Mouse (Mus musculus) liver, embryonic 15.5 days (tissue): ENCODE measurements at regions not wholly inside any gene's neighbourhood (a gene's known extent, or its start where the extent isn't known, plus 50 kb on each side); places are given as distances from the start of the nearest gene placed in this dataset.
A peak's percentile ranks its signal among the peaks of the same experiment; 100 is the strongest.

Source experiments
- ATAC-seq: fragments of 200-750 bp; cut with Nextera tagmentation; 2 replicates; pipeline ENCODE4 v1.8.0; 2017; ENCODE audit warnings: moderate number of reproducible peaks, mild to moderate bottlenecking, moderate library complexity; ENCODE audit not compliant: insufficient read depth
- H3K27ac ChIP-seq: fragments of 300-500 bp; sonication (generic); replicated peaks from 2 replicates; pipeline ENCODE4 v1.5.1; 2015; ENCODE audit warnings: mild to moderate bottlenecking, inconsistent platforms
- H3K27me3 ChIP-seq: fragments of 300-500 bp; sonication (generic); 2 replicates; pipeline ENCODE4 v1.6.1; 2015; ENCODE audit warnings: mild to moderate bottlenecking, inconsistent platforms
- H3K36me3 ChIP-seq: fragments of 300-500 bp; sonication (generic); replicated peaks from 2 replicates; pipeline ENCODE4 v1.6.1; 2015; ENCODE audit warnings: moderate library complexity, mild to moderate bottlenecking, inconsistent platforms
- H3K4me1 ChIP-seq: fragments of 300-500 bp; sonication (generic); replicated peaks from 2 replicates; pipeline ENCODE4 v1.6.1; 2015; ENCODE audit warnings: inconsistent platforms
- H3K4me2 ChIP-seq: fragments of 300-500 bp; sonication (generic); 2 replicates; pipeline ENCODE4 v1.6.1; 2015; ENCODE audit warnings: moderate library complexity, mild to moderate bottlenecking, inconsistent platforms
- H3K4me3 ChIP-seq: fragments of 300-500 bp; sonication (generic); replicated peaks from 2 replicates; pipeline ENCODE4 v1.5.1; 2015; ENCODE audit warnings: mild to moderate bottlenecking, inconsistent platforms
- H3K9ac ChIP-seq: fragments of 300-500 bp; sonication (generic); 2 replicates; pipeline ENCODE4 v1.6.1; 2015; ENCODE audit warnings: moderate library complexity, mild to moderate bottlenecking, inconsistent platforms
- H3K9me3 ChIP-seq: fragments of 300-500 bp; sonication (generic); replicated peaks from 2 replicates; pipeline ENCODE4 v1.6.1; 2016; ENCODE audit warnings: inconsistent platforms
- WGBS: fragments of 180-500 bp; shearing (Covaris S2); methylation state at CpG from one replicate; pipeline ENCODE4 v1.1.7; 2015; ENCODE audit warnings: mixed read lengths; ENCODE audit not compliant: insufficient replicate concordance; 5-methylcytosine and 5-hydroxymethylcytosine counted together

- Histone ChIP-seq H3K36me3 (no peaks in the 10 kb centered on the region), H3K4me3 (no peak overlapping the region), H3K9me3 (no peaks in the 10 kb centered on the region), H3K27me3 (peaks cover 34% of the 10 kb centered on the region), H3K4me2 (peak overlapping the region; percentile 42), H3K9ac (no peak overlapping the region), H3K27ac (no peak overlapping the region), H3K4me1 (peaks cover 47% of the 10 kb centered on the region)
- peak; percentile 88 for ATAC-seq
- WGBS: 15% methylated on average over 11 of the region's 11 CpGs
These were observed 94.0 kb downstream of the Mrm1 start for GRCm38 (mm10) chr11:84725177-84725792.

GRCm38 (mm10) chr11:84724080-84724479 lies 95.2 kb downstream of the Mrm1 start:
- no peak overlapping the region for H3K4me3 ChIP-seq
- no peaks in the 10 kb centered on the region for H3K36me3 ChIP-seq
- H3K4me1 ChIP-seq: peaks cover 47% of the 10 kb centered on the region
- H3K27ac ChIP-seq: no peak overlapping the region
- WGBS: 5% methylated on average over 18 of the region's 18 CpGs
- H3K27me3 ChIP-seq: peaks cover 34% of the 10 kb centered on the region
- H3K9ac ChIP-seq: no peak overlapping the region
- no peak for ATAC-seq
- no peaks in the 10 kb centered on the region for H3K9me3 ChIP-seq
- peak overlapping the region; percentile 42; the same call in 1 of the 2 replicates for H3K4me2 ChIP-seq

- Histone ChIP-seq H3K4me3 (no peak overlapping the region), H3K4me1 (peaks cover 47% of the 10 kb centered on the region), H3K27me3 (peaks cover 29% of the 10 kb centered on the region), H3K9ac (no peak overlapping the region), H3K4me2 (peak overlapping the region; percentile 11), H3K9me3 (no peaks in the 10 kb centered on the region), H3K36me3 (no peaks in the 10 kb centered on the region), H3K27ac (no peak overlapping the region)
- 44% methylated on average over 12 of the region's 12 CpGs for WGBS
- peak; percentile 50; the same call in 1 of the 2 replicates for ATAC-seq
These were observed 96.6 kb downstream of the Mrm1 start for GRCm38 (mm10) chr11:84722658-84723201.

- Histone ChIP-seq H3K4me3 (no peak overlapping the region), H3K4me2 (peak overlapping the region; percentile 11), H3K4me1 (peaks cover 47% of the 10 kb centered on the region), H3K9me3 (no peaks in the 10 kb centered on the region), H3K36me3 (no peaks in the 10 kb centered on the region), H3K27me3 (peaks cover 29% of the 10 kb centered on the region), H3K9ac (no peak overlapping the region), H3K27ac (no peak overlapping the region)
- 28% methylated on average over 3 of the region's 3 CpGs for WGBS
- no peak for ATAC-seq
These were observed 97.3 kb downstream of the Mrm1 start for GRCm38 (mm10) chr11:84721979-84722378.

- H3K4me2 ChIP-seq: no peak overlapping the region
- no peak overlapping the region for H3K9ac ChIP-seq
- peaks cover 26% of the 10 kb centered on the region for H3K27me3 ChIP-seq
- no peaks in the 10 kb centered on the region for H3K9me3 ChIP-seq
- no peak overlapping the region for H3K27ac ChIP-seq
- H3K4me1 ChIP-seq: peaks cover 42% of the 10 kb centered on the region
- ATAC-seq: no peak
- no peaks in the 10 kb centered on the region for H3K36me3 ChIP-seq
- H3K4me3 ChIP-seq: no peak overlapping the region
- WGBS: 61% methylated on average over 2 of the region's 2 CpGs
These were observed 98.2 kb downstream of the Mrm1 start for GRCm38 (mm10) chr11:84721150-84721549.

- H3K27me3 ChIP-seq: peaks cover 22% of the 10 kb centered on the region
- no peak overlapping the region for H3K9ac ChIP-seq
- no peaks in the 10 kb centered on the region for H3K9me3 ChIP-seq
- no peak overlapping the region for H3K27ac ChIP-seq
- 68% methylated on average over 1 of the region's 1 CpGs for WGBS
- no peak overlapping the region for H3K4me3 ChIP-seq
- H3K36me3 ChIP-seq: no peaks in the 10 kb centered on the region
- ATAC-seq: no peak
- H3K4me2 ChIP-seq: no peak overlapping the region
- H3K4me1 ChIP-seq: peaks cover 28% of the 10 kb centered on the region
These were observed 99.5 kb downstream of the Mrm1 start for GRCm38 (mm10) chr11:84719781-84720180.

GRCm38 (mm10) chr11:84712731-84713130 lies 106.6 kb downstream of the Mrm1 start:
- no peak for ATAC-seq
- Histone ChIP-seq H3K27me3 (peaks cover 72% of the 10 kb centered on the region), H3K4me1 (no peaks in the 10 kb centered on the region), H3K27ac (no peak overlapping the region), H3K36me3 (no peaks in the 10 kb centered on the region), H3K4me2 (no peak overlapping the region), H3K9ac (no peak overlapping the region), H3K9me3 (no peaks in the 10 kb centered on the region), H3K4me3 (no peak overlapping the region)
- whole genome bisulfite sequencing: 78% methylated on average over 6 of the region's 6 CpGs

GRCm38 (mm10) chr11:84711886-84712285 lies 107.4 kb downstream of the Mrm1 start:
- WGBS: 43% methylated on average over 6 of the region's 6 CpGs

GRCm38 (mm10) chr11:84708222-84708730 lies 111.0 kb downstream of the Mrm1 start:
- no peaks in the 10 kb centered on the region for H3K9me3 ChIP-seq
- ATAC-seq: no peak
- 74% methylated on average over 10 of the region's 10 CpGs for WGBS

More at GRCm38 (mm10) chr11:84711886-84712285, 107.4 kb downstream of the Mrm1 start:
- Histone ChIP-seq H3K9ac (no peak overlapping the region), H3K36me3 (no peaks in the 10 kb centered on the region), H3K27ac (no peak overlapping the region), H3K4me2 (no peak overlapping the region), H3K4me3 (no peak overlapping the region), H3K27me3 (peaks cover 76% of the 10 kb centered on the region), H3K4me1 (no peaks in the 10 kb centered on the region), H3K9me3 (no peaks in the 10 kb centered on the region)
- ATAC-seq: no peak

GRCm38 (mm10) chr11:84707772-84708171 lies 111.5 kb downstream of the Mrm1 start:
- H3K4me2 ChIP-seq: no peak overlapping the region
- no peak overlapping the region for H3K9ac ChIP-seq
- H3K27ac ChIP-seq: no peak overlapping the region
- 20% methylated on average over 10 of the region's 10 CpGs for WGBS
- peaks cover 77% of the 10 kb centered on the region for H3K27me3 ChIP-seq
- ATAC-seq: no peak
- H3K4me1 ChIP-seq: no peaks in the 10 kb centered on the region
- no peaks in the 10 kb centered on the region for H3K9me3 ChIP-seq
- no peak overlapping the region for H3K4me3 ChIP-seq
- no peaks in the 10 kb centered on the region for H3K36me3 ChIP-seq

More at GRCm38 (mm10) chr11:84708222-84708730, 111.0 kb downstream of the Mrm1 start:
- H3K36me3 ChIP-seq: no peaks in the 10 kb centered on the region
- H3K27ac ChIP-seq: no peak overlapping the region
- no peak overlapping the region for H3K4me3 ChIP-seq
- no peaks in the 10 kb centered on the region for H3K4me1 ChIP-seq
- H3K9ac ChIP-seq: no peak overlapping the region
- H3K4me2 ChIP-seq: no peak overlapping the region
- H3K27me3 ChIP-seq: peaks cover 82% of the 10 kb centered on the region

- no peak overlapping the region for H3K4me2 ChIP-seq
- no peak overlapping the region for H3K4me3 ChIP-seq
- no peaks in the 10 kb centered on the region for H3K9me3 ChIP-seq
- ATAC-seq: no peak
- H3K27ac ChIP-seq: no peak overlapping the region
- no peaks in the 10 kb centered on the region for H3K36me3 ChIP-seq
- WGBS: 32% methylated on average over 6 of the region's 6 CpGs
- H3K27me3 ChIP-seq: peaks cover 70% of the 10 kb centered on the region
- peaks cover 10% of the 10 kb centered on the region for H3K4me1 ChIP-seq
- H3K9ac ChIP-seq: no peak overlapping the region
These were observed 112.6 kb downstream of the Mrm1 start for GRCm38 (mm10) chr11:84706692-84707091.
